Mouse (Mus musculus) cerebellum, adult 8-10 months (tissue): ENCODE results near the gene Tspan3.

ENCODE experiments used
- DNase-seq: peaks from one replicate; pipeline ENCODE4 v3.0.0; 2022

Gene Tspan3

DNA sequence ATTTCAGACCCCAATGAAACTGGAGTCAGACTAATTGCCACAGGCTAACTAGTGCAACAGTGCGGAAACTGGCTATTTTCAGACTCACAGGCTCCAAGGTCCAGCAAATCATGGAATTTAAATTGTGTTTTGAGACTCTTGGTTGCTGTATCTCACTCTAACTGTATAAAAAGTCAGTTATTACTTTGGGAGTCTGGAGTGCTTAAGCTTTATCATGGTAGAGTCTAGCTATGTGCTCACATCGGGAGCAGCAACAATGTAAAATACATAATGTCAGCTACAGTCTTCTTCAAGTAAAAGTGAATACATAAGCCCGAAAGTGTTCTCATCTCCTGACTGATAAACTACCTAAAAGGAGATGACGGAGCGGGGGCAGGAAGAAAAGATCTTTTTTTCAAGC, 10.7 kb downstream of the Tspan3 start:
- no peak for DNase-seq

DNA sequence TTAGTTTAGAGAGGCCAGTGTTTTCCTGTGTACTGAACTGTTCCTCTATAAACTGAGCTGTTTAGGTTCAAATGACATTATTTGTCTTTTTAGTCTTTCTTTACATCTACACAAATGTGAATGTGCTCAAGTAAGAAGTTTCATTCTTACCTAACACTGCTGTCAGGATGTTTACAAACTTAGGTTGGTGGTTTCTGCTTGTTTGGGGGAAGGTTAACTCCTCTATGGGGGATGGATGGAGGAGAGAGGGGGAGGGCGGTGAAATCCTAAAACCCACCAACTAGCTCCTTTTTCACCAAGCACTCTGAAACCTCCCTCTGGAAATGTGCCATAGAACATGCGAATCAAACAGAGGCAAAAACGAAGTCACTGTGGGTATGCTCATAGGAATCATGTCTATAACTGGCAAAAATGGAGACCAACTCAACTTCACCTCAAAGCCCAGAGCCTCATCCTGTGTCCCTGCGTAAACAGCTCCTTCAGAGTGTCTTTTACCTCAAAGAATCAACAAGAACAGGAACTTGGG, 12.7 kb downstream of the Tspan3 start:
- DNase-seq, result no peak

- DNase-seq, result no peak
Measured at GRCm38 (mm10) chr9:56151745-56152481, 13.4 kb downstream of the Tspan3 start.

- no peak for DNase-seq
Measured at GRCm38 (mm10) chr9:56146326-56146923, 18.9 kb downstream of the Tspan3 start.

- DNase-seq, result no peak
Measured at GRCm38 (mm10) chr9:56144366-56145003, 20.8 kb downstream of the Tspan3 start.

DNA sequence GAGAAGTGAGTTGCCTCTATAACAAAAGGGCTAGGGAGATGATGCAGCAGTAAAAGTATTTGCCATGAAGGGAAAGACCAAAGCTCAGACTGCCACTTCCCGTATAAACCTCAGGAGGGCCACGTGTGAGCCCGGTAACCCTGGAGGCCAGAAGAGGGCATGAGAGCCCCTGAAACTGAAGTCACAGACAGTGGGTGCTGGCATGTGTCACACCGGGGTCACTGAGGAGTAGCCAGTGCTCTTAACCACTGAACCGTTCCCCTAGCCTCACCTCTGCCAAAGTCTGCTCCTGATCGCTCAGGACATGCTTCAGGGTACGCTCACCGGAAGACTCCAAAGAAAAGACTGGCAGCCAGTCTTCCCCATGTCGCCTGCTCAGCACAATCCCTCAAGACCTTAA, 23.5 kb downstream of the Tspan3 start:
- no peak for DNase-seq

- no peak for DNase-seq
Measured at GRCm38 (mm10) chr9:56135590-56136197, 29.6 kb downstream of the Tspan3 start.

DNA sequence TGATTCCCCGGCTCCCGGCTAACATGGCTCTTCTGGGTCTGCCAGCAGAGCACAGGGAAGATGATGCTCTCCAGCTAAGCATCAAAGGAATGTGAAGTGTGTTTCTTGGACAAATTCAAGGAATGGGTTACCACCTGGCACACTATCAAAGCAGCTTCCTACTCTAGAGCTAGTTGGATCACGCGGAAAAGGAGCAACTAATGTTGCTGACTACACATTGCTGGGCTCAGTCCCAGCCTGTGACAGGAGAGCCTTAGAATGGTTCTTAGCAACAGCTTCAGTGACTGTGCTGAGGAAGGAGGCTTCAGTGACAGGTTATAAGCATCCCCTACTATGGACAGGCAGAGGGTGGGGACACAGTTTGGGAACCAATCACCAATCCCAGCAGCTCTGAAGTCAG, 30.7 kb downstream of the Tspan3 start:
- DNase-seq, result no peak

GRCm38 (mm10) chr9:56133970-56134369, 31.3 kb downstream of the Tspan3 start:
- no peak for DNase-seq

DNA sequence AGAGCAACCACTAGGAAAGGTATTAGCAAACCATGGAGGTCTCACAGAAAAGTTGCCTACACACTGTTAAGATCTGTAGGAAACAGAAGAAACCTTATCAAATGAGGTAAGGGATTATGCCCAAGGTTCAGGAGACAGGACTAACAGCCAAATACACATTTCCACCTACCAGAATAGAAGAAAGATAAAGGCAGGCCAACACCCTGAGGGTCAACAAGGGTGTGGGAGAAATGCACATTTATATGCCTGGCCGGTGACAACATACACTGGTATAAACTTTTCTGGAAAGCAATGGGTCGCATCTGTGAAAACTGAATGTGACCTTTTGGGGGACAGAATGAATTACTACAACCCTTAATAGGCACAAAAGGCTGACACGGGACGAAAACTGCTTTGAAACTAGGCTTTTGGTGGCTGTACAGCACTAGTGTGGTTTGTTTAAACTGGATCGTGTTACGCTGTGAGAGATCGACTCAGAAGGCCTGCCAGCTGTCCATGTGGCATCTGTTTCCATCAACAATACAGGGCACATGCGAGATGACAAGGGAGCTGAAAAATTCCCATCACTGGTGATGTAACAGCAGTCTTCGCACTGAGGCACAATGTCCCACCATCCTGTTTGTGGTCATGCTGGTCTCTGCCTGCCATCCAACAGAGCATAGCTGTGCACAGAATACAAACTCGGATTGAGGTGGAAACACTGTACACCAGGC, 33.3 kb downstream of the Tspan3 start:
- DNase-seq, result no peak

- DNase-seq, result no peak
Measured at GRCm38 (mm10) chr9:56130536-56130935, 34.7 kb downstream of the Tspan3 start.

DNA sequence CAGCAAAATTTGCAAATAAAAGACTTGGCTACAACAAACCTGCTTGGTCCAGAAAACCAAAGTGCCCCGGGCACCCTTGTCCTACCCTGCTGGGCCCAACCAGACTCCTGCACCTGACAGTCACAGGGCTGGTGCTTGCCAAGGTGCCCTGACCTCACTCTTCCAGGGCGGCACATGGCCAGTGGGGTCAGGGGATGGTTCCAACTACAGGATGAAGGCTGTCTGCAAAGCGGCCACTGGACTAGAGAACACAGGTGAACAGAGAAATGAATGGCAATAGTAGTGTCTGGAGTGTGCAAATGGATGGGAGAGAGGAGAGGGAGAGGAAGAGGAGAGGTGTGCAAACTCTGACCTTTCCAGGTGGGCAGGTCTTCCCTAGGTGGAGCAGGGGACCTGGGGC, 35.3 kb downstream of the Tspan3 start:
- no peak for DNase-seq

DNA sequence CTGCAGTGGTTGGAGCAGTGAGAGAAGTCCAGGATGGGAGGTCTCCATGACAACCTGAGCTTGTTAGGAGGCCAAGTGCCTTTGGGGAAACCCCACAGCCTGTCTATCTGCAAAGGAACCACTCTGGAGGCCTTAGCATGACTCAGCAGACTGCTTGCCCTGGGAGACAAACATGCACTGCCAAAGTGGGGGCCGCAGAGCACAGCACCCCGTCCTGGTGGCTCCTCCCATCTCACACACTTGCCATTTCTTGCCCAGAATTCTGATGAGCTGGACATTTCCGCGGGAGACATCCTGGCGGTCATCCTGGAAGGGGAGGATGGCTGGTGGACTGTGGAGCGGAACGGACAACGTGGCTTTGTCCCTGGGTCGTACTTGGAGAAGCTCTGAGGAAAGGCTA, 36.9 kb downstream of the Tspan3 start:
- no peak for DNase-seq

DNA sequence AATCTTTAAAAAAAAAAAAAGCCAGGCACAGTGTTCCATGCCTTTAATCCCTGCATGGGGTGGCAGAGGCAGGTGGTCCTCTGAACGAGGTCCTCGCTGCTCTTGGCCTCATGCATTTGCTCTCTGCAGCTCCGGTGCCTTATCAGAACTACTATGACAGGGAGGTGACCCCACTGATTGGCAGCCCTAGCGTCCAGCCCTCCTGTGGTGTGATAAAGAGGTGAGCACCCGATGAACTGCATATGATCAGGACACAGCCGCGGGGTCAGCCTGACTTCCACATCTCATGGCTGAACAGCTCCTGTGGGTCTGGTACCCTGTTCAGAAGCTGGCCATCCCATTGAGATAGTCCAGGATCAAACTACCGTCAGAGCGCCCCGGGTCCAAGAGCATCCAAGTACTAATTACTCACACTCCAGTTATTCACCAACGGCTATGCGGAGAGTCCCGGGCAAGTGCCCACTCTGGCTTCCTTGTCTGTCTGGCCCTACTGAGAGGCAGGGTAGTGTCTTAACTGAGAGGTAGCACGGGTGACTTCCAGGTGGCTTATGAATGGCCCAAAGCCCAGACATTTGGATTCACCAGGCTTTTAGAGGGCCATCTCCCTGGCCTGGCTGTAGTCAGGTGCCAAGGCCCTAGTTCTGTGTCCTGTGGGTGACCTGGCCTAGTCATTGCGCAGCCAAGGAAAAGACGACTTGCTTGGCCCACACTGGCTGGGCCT, 38.7 kb downstream of the Tspan3 start:
- peak; percentile 41 for DNase-seq

- no peak for DNase-seq
Measured at GRCm38 (mm10) chr9:56124561-56124960, 40.7 kb downstream of the Tspan3 start.

- DNase-seq, result no peak
Measured at GRCm38 (mm10) chr9:56123613-56124012, 41.7 kb downstream of the Tspan3 start.

DNA sequence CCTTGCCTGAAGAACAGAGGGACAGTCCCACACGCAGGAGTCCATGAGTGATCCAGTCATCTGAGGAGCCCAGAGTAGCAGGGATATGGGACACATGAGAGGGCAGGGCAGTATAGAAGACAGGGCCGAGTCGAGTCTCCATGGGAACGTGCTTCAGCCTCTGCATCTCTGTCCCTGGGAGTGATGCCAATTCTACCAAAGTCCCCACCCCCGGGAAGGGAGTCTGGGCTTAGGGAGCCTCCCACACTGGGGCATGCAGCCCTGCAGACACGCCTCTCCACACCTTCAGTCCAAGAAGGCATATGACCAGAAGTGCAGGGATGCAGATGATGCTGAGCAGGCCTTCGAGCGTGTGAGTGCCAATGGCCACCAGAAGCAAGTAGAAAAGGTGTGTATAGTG, 42.3 kb downstream of the Tspan3 start:
- no peak for DNase-seq

DNA sequence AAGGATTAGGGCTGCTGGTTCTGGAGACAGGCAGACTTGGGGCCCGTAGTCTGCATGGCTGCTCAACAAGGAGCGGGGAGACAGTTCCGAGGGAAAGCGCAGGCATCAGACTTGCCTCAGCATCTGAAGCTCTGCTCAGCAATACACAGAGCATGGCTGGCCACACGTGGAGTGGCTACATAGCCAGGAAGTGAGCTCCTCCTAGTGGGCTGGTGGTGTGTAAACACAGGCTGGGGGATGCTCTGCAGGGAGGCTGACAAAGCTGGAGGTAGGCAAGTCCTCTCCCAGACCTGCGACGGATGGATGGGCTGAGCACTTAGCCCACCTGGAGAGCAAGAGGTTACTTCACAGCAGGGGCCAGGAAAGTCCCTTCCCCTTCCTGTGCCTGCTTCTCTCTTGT, 44.2 kb downstream of the Tspan3 start:
- DNase-seq, result no peak

DNA sequence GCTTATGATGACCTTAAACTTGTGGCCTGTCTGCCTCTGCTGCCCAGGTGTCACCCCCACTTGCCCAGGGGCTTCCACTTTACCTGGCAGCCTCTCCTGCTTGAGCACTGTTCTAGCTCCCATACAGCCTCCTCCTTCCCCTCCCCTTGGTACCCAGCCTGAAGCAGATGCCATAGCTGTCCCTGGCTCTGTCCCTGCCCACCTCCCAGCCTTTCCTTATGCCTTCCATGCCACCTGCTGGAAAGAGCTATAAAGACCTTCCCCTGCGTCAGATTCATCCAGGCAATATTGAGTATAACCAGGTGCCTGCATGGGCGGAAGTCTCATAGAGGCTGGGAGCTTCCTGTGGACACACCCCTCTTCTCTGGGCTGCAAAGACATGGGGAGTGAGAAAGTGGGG, 45.6 kb downstream of the Tspan3 start:
- DNase-seq, result no peak

DNA sequence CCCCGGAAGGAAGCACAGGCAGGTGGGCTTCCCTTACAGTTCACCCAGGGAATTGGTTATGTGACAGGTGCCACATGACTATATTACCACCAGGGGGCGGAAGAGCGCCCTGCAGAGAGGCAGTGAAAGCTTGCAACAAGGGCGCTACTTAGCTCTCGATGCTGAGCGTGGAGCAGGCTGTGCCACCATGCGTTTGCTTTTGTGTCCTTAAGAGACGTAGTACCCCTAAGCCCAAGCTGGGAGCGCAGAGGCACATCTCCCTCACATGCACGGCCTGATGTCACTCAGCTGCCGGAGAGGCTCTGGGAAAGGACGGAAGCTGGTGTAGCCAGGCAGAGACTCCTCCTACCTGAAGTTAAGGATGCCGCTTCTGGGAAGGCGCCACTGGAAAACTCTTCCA, 46.7 kb downstream of the Tspan3 start:
- DNase-seq, result peak; percentile 61

- DNase-seq, result no peak
Measured at GRCm38 (mm10) chr9:56118091-56118490, 47.2 kb downstream of the Tspan3 start.

GRCm38 (mm10) chr9:56108174-56108573, 57.1 kb downstream of the Tspan3 start:
- no peak for DNase-seq
